Mouse (Mus musculus) lung, adult 18-20 months (tissue): Measurements from ENCODE around the gene Srbd1.

ENCODE experiments used
- DNase-seq, 2 experiments: peaks; one replicate each; pipeline ENCODE4 v3.0.0; 2022; ENCODE audit warnings: mixed read lengths in 2 of 2

The Srbd1 gene

GRCm38 (mm10) chr17:85978876-85979275, 166.1 kb downstream of the Srbd1 start:
- DNase-seq = no peak

- no peak for DNase-seq
These were observed 169.9 kb downstream of the Srbd1 start for GRCm38 (mm10) chr17:85975077-85975476.

- DNase-seq = no peak
These were observed 170.4 kb downstream of the Srbd1 start for GRCm38 (mm10) chr17:85974591-85974990.

GRCm38 (mm10) chr17:85971120-85971519, 173.9 kb downstream of the Srbd1 start:
- DNase-seq = no peak

- DNase-seq = no peak
These were observed 183.3 kb downstream of the Srbd1 start for GRCm38 (mm10) chr17:85961653-85962052.

GRCm38 (mm10) chr17:85951771-85952170, 193.2 kb downstream of the Srbd1 start:
- no peak for DNase-seq

- no peak for DNase-seq
These were observed 195.0 kb downstream of the Srbd1 start for GRCm38 (mm10) chr17:85949919-85950505.

- peak; percentile 23 to 38 for DNase-seq
These were observed 195.8 kb downstream of the Srbd1 start for GRCm38 (mm10) chr17:85948911-85949909.

GRCm38 (mm10) chr17:85944726-85945125, 200.2 kb downstream of the Srbd1 start:
- no peak for DNase-seq

GRCm38 (mm10) chr17:85943994-85944640, 200.9 kb downstream of the Srbd1 start:
- DNase-seq = no peak

- no peak for DNase-seq
These were observed 201.4 kb downstream of the Srbd1 start for GRCm38 (mm10) chr17:85943551-85943981.

- no peak for DNase-seq
These were observed 201.9 kb downstream of the Srbd1 start for GRCm38 (mm10) chr17:85943071-85943470.

- DNase-seq = no peak
These were observed 202.9 kb downstream of the Srbd1 start for GRCm38 (mm10) chr17:85942123-85942522.

GRCm38 (mm10) chr17:85941141-85941738, 203.7 kb downstream of the Srbd1 start:
- DNase-seq = no peak

GRCm38 (mm10) chr17:85937131-85937530, 207.8 kb downstream of the Srbd1 start:
- DNase-seq = no peak

GRCm38 (mm10) chr17:85935268-85935667, 209.7 kb downstream of the Srbd1 start:
- DNase-seq = no peak
